Mouse (Mus musculus) olfactory bulb, adult 2 months (tissue): ENCODE results near the gene Gm28553.
"Not testable (repeated sequence)": the region's sequence is repeated elsewhere in the genome, so short reads cannot be mapped to it uniquely, and the experiment has no call there.

Experiments
- CTCF ChIP-seq: fragments of 200-500 bp; IDR thresholded peaks from 2 replicates; pipeline ENCODE4 v1.5.1; 2012; ENCODE audit warnings: low read depth, mild to moderate bottlenecking, low read length, moderate library complexity; ENCODE audit not compliant: insufficient read depth
- POLR2A ChIP-seq: fragments of 200-500 bp; IDR thresholded peaks from 2 replicates; pipeline ENCODE4 v1.6.1; 2012; ENCODE audit warnings: mild to moderate bottlenecking, low read depth, low read length, moderate library complexity; ENCODE audit not compliant: insufficient read depth

DNA sequence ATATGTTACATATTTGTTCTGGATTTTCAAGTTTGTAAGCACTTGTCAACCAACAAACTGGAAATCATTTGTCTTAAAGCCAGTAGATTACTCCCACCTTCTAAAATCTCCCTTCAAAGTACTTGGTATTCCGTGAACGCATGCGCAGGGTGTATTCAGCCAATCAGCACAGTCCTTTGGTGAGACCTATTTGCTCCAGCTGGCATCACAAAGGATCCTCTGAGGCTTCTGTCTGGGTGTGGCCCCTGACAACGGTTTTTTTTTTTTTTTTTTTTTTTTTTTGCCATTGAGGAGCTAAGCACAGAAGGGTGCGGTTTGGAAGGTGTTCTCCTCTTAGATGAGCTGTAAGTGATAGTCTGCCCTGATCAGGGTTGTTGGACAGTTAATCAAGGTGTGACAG, at the start of gene Gm28553:
- not testable (repeated sequence) for TF ChIP-seq POLR2A, CTCF
